Mouse (Mus musculus): ENCODE measurements around the gene Bcat1.

The Bcat1 gene

GRCm38 (mm10) chr6:145002094-145002936 is 73.7 kb downstream of the Bcat1 start:
- DNase-seq = no peak

GRCm38 (mm10) chr6:145001493-145001892 is 74.5 kb downstream of the Bcat1 start:
- no peak for DNase-seq

- DNase-seq = no peak
Observed at GRCm38 (mm10) chr6:144997229-144997628, 78.8 kb downstream of the Bcat1 start.

- no peak for DNase-seq
Observed at GRCm38 (mm10) chr6:144992111-144992510, 83.9 kb downstream of the Bcat1 start.

GRCm38 (mm10) chr6:144989193-144989592 is 86.8 kb downstream of the Bcat1 start:
- DNase-seq = no peak

GRCm38 (mm10) chr6:144987676-144988075 is 88.3 kb downstream of the Bcat1 start:
- no peak for DNase-seq

GRCm38 (mm10) chr6:144987216-144987615 is 88.8 kb downstream of the Bcat1 start:
- no peak for DNase-seq

GRCm38 (mm10) chr6:144984221-144984620 is 91.8 kb downstream of the Bcat1 start:
- DNase-seq = no peak

GRCm38 (mm10) chr6:144982093-144982492 is 93.9 kb downstream of the Bcat1 start:
- no peak for DNase-seq

- DNase-seq = no peak
Observed at GRCm38 (mm10) chr6:144972351-144972750, 103.6 kb downstream of the Bcat1 start.

GRCm38 (mm10) chr6:144970900-144971299 is 105.1 kb downstream of the Bcat1 start:
- no peak for DNase-seq

- no peak for DNase-seq
Observed at GRCm38 (mm10) chr6:144967536-144967935, 108.4 kb downstream of the Bcat1 start.

GRCm38 (mm10) chr6:144964205-144964604 is 111.8 kb downstream of the Bcat1 start:
- no peak for DNase-seq

GRCm38 (mm10) chr6:144963156-144963555 is 112.8 kb downstream of the Bcat1 start:
- no peak for DNase-seq

- DNase-seq = no peak
Observed at GRCm38 (mm10) chr6:144962013-144962354, 114.0 kb downstream of the Bcat1 start.

GRCm38 (mm10) chr6:144961253-144962012 is 114.6 kb downstream of the Bcat1 start:
- no peak for DNase-seq

GRCm38 (mm10) chr6:144955887-144956547 is 120.0 kb downstream of the Bcat1 start:
- no peak for DNase-seq

- no peak for DNase-seq
Observed at GRCm38 (mm10) chr6:144952885-144953284, 123.1 kb downstream of the Bcat1 start.

GRCm38 (mm10) chr6:144944435-144945365 is 131.3 kb downstream of the Bcat1 start:
- no peak for DNase-seq
